Mouse (Mus musculus) liver, adult 2 months (tissue): ENCODE measurements around the gene Fam129a.

Source experiments
- CTCF ChIP-seq: fragments of 200-500 bp; IDR thresholded peaks from 2 replicates; pipeline ENCODE4 v1.5.1; 2011; ENCODE audit warnings: low read depth, low read length, control low read depth
- POLR2A ChIP-seq: fragments of 200-500 bp; IDR thresholded peaks from 2 replicates; pipeline ENCODE4 v1.6.1; 2011; ENCODE audit warnings: low read length, control low read depth; ENCODE audit not compliant: insufficient read depth; ENCODE audit errors: extremely low read depth

DNA sequence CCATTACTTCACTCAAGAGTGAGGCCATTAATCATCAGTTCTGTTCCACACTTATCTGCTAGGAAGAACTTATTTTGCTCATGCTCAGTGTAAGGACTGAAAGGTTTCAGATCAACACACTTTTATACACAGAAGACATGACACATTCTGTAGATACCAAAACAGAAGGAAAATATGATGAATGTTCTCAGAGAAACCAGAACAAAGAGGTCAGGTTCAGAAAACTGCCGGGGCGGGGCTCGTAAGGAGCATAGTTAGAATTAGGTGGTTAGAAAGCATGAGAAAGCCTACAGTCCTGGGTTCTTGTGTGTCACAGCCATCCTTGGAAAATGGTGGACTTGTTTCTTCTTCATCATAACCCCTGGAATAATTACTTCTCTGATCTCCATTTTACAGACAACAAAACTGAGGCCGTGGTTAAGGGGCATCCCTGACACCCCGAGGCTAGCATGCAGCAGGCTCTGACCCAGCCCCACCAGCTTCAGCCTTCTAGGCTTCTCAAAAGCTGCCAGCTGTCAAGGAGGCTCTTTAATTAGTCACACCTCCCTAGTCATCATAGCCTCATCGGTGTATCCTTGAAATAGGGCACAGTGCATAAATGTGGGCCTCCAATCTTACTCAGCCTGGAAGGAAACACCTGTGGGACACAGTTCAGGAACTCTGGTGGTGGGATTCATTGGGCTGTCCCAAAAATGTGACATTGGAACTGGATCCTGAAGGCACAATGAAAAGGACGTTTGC, 127.1 kb downstream of the Fam129a start:
- no peak for TF ChIP-seq POLR2A
- no peak for TF ChIP-seq CTCF
